In the genomic region with DNA sequence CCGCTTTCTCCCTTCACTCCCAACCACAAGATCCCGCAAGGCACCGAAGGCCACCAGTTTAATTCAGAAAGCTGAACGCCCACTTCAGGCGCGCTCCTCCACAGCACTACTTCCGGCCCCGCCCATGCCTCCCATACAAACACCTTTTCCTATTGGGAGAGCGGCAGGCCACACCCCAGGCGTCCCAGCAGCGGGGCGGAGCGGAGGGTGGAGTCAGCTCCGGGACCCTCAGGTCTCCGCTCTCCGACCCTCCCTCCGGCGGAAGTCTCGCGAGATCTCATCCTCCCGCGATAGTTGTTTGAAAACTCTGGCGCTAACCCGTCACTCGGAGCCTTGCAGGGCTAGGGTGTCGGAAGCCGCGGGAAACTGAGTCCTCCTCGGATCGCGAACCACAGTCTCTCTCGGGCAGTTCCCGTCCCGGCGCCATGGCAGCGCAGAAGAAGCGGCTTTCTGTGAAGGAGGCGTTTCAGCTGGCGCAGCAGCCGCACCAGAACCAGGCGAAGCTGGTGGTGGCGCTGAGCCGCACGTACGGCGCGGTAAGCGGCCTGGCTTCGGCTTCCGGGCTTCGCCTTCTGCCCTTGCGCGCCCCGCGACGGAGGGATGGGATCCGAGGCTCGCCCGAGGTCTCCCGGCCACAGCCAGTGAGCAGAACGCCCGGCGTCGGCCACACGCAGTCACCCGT, we compare ENCODE assay signal across 8 mouse cellular contexts. TPM values are rescaled to one million over a fixed set of nuclear protein-coding genes. Genes with fewer than 3 reads are reported as not detected.
DNase-seq lines count a peak whose midpoint lies in the region; ATAC-seq lines count a peak whose summit lies in the region.

A gene (plus strand): TSS at position 322 of the 682 bp plus-strand sequence.

- DNase-seq in adrenal gland, adult (ENCODE audit: inconsistent age in 2 of 2, low spot score in 1 of 2), result peak; percentile 99 to 100
- peak; percentile 100 for DNase-seq in embryo, embryonic 10.5 days (ENCODE audit: low spot score)
- DNase-seq in gastrocnemius, postnatal 14 days, result peak; percentile 99
- DNase-seq in left cerebral cortex, postnatal 10 days (ENCODE audit: extremely low spot score in 1 of 2, low spot score in 2 of 2), result peak; percentile 97 to 100
- DNase-seq in right cerebral cortex, postnatal 25 days, result peak; percentile 98
- peak; percentile 98 to 100 for DNase-seq in urinary bladder, postnatal 4 days (ENCODE audit: low spot score in 2 of 2)

- intact Hi-C loops in gastrocnemius, postnatal 14 days (cut with DNase I; ENCODE audit: low total_unique reads), result loop anchor here (5.0 kb wide), 2 partner anchors 137 to 197 kb away; no protein-coding TSS in a partner anchor
- intact Hi-C loops in left cerebral cortex, postnatal 10 days (cut with DNase I), result loop anchor here (2.0 kb wide), 2 partner anchors 135 to 193 kb away; no protein-coding TSS in a partner anchor

- ATAC-seq in inflammation-experienced regulatory T-cells, adult 6 months, result peak; percentile 96
- ATAC-seq in megakaryocyte-erythroid progenitor cell, adult 5-6 weeks (replicated peaks; ENCODE audit: low FRiP score, low TSS enrichment, poor library complexity, severe bottlenecking), result peak; percentile 99

RNA-seq across cellular contexts. Expression of the gene that starts here (rescaled TPM):
- 1 to 10 TPM; 1.7 to 1.8 TPM for total RNA-seq in gastrocnemius, postnatal 14 days (2021)
- 10 to 100 TPM in 1 of 3 experiments, 1 to 10 TPM in 2; 4.7 to 68.2 (median 8.7) TPM for polyA plus RNA-seq in inflammation-experienced regulatory T-cells, adult 6 months (2017; shearing (Covaris generic))
- 1 to 10 TPM; 1.9 to 2.4 TPM for total RNA-seq in left cerebral cortex, postnatal 10 days (2021)
- total RNA-seq in megakaryocyte-erythroid progenitor cell, adult 5-6 weeks (2014; fragmentation: Nextera tagmentation), result 53.1 and 57.7 TPM in 2 replicates
- total RNA-seq in megakaryocyte-erythroid progenitor cell, adult 5-6 weeks (2017), result 69.3 and 85.9 TPM in 2 replicates

Comparison
In these comparisons a context has a peak if more than half of its experiments do, and no peak if none do; other contexts are left out.
1. Peak in every context shown above with its lines: DNase-seq and ATAC-seq.
2. RNA of the gene that starts here (total RNA-seq): 53.1 to 85.9 TPM in megakaryocyte-erythroid progenitor cell, adult 5-6 weeks; 1.9 to 2.4 TPM in left cerebral cortex, postnatal 10 days and 1.7 to 1.8 TPM in gastrocnemius, postnatal 14 days; every median in the first group is over 10 times any median in the second.